Mouse (Mus musculus) C2C12 (cell line): Measurements from ENCODE around the gene Six3.

Experiments
- CTCF ChIP-seq: IDR thresholded peaks from one replicate; pipeline ENCODE4 v1.5.1; 2011; ENCODE audit not compliant: control insufficient read depth, insufficient read depth, insufficient read length
- USF1 ChIP-seq: IDR thresholded peaks from one replicate; pipeline ENCODE4 v1.6.1; 2011; ENCODE audit warnings: low read depth, mild to moderate bottlenecking, control low read depth, moderate library complexity

DNA sequence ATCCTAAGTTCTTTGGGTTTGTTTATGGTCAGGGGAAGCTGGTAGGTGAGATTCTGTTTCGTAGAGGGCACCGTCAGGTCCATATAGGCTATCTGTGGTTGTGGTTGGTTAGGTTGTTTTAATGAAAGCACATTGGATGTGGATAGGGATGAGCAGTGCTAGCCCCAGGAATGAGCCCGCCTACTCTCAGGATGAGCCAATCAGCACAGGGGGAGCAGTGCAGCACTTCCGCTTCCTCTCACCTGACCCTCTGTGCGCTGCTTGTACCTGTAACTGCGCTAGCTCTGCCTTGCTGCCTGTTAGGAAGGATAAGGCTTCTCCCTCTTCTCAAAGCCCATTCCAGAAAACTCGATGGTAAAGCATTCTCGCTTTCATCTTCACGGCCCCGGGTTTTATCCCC, 17.6 kb upstream of the Six3 start:
- TF ChIP-seq CTCF, result no peak
- TF ChIP-seq USF1, result no peak
